Mouse (Mus musculus): ENCODE measurements around the gene Fhl2. TPM values are rescaled to one million over a fixed set of nuclear protein-coding genes. Genes with fewer than 3 reads are reported as not detected.

Gene Fhl2
- polyA plus RNA-seq, 1 experiment from 2014 or later = 26.2 TPM

DNA sequence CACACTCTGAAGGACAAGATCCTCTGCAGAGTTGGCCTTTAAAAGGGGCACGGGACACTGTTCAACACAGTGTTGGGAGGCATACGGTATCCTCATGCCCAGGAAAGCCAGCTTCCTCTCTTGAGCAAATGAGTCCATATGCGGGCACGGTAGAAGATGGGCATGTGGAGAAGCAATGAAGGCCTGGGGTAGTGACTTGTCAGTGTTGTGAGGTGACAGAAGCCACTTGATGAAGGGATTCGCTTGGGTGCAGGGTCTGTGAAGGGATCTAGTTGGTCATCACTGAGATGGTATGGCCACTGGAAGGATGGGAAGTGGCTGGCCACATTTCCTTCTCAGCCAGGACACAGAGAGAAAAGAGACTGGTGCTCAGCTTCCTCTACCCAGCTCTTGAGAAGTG lies 32.2 kb downstream of the Fhl2 start:
- Histone ChIP-seq H3K36me3 (ENCODE audit: control insufficient read depth, insufficient read depth, low read length) (no peaks in the 10 kb centered on the region), H3K27me3 (ENCODE audit: control insufficient read depth, insufficient read depth, low read depth, low read length) (no peaks in the 10 kb centered on the region), H3K27ac (ENCODE audit: low read length) (no peak overlapping the region), H3K4me2 (ENCODE audit: low read length) (no peak overlapping the region), H3K9ac (ENCODE audit: low read depth, low read length) (no peak overlapping the region), H3K4me3 (ENCODE audit: low read depth, low read length) (no peak overlapping the region), H3K4me1 (ENCODE audit: control insufficient read depth, insufficient read depth, low read length) (peaks cover 9% of the 10 kb centered on the region), H3K9me3 (replicated peaks; ENCODE audit: control insufficient read depth, low read length, poor library complexity, severe bottlenecking) (no peaks in the 10 kb centered on the region)
- 97% methylated on average over 5 of the region's 5 CpGs for WGBS
- ATAC-seq = no peak

DNA sequence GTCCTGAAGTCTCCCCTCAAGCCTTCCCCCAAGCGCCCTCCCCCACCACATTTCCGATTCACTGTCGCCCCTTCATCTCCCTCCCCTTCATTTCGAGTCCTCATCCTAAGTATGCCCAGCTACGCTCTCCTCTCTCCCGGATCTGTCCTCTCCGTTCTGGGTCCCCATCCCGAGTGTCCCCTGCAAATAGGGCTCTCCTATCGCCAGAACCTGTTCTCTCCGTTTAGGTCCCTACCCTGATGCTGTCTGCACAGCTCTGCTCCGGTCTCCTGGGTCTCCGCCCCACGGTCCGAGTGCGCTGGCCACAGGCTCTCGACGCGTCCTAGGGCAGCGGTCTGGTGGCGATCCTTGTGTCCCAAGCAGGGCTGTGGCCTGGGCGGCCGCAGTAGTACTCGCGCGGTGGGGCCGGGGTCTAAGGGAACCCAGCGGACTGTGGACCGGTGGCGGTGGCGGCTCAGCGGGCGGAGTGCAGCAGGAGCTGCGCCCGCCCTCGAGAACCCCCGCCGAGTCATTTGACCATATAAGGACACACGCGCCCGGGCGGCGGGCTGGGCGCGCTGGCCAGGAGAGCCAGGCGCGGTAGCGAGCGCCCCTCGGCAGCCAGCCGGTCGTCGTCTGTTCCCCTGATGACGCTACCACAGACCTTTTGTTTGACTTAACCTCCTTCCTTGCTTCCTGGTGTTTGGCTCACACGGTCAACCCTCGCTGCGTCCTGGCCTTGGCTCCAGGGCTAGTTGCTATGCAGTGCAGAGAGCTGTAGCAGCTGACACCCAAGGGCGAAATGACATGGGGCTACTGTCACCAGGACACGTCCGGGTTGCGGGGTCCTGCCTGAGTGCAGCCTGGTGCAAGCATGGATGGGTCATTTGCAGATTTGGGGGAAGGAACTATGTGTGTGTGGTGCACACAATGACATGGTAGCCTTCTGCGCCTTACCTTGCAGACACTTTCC lies 33.0 kb downstream of the Fhl2 start:
- Histone ChIP-seq H3K4me2 (ENCODE audit: low read length) (peak overlapping the region; percentile 83), H3K4me3 (ENCODE audit: low read depth, low read length) (peak overlapping the region; percentile 79), H3K27me3 (ENCODE audit: control insufficient read depth, insufficient read depth, low read depth, low read length) (no peaks in the 10 kb centered on the region), H3K27ac (ENCODE audit: low read length) (peak overlapping the region; percentile 72), H3K9me3 (replicated peaks; ENCODE audit: control insufficient read depth, low read length, poor library complexity, severe bottlenecking) (no peaks in the 10 kb centered on the region), H3K9ac (ENCODE audit: low read depth, low read length) (peak overlapping the region; percentile 86), H3K4me1 (ENCODE audit: control insufficient read depth, insufficient read depth, low read length) (peaks cover 9% of the 10 kb centered on the region), H3K36me3 (ENCODE audit: control insufficient read depth, insufficient read depth, low read length) (no peaks in the 10 kb centered on the region)
- peak; percentile 94 for ATAC-seq
- 5% methylated on average over 57 of the region's 61 CpGs for WGBS

DNA sequence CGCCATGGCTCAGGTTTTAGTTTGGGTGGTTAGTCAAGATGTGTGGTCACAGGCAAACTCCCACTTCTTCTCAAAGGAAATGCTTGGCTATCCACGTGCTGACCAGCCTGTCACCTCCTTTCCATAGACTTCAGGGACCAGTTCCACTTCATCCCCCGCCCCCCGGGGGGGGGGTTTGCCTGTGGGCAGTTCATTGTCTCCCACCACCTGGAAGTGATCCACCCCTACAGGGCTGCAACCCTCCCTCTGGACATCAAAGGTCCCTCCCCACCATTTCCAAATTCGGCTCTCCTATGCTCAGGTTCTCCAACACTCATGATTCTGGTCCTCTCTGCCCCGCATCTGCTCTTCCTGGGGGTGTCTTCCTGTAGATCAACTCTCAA lies 33.7 kb downstream of the Fhl2 start:
- Histone ChIP-seq H3K4me3 (ENCODE audit: low read depth, low read length) (peak overlapping the region; percentile 79), H3K27me3 (ENCODE audit: control insufficient read depth, insufficient read depth, low read depth, low read length) (no peaks in the 10 kb centered on the region), H3K36me3 (ENCODE audit: control insufficient read depth, insufficient read depth, low read length) (no peaks in the 10 kb centered on the region), H3K27ac (ENCODE audit: low read length) (peak overlapping the region; percentile 72), H3K9ac (ENCODE audit: low read depth, low read length) (peak overlapping the region; percentile 86), H3K4me1 (ENCODE audit: control insufficient read depth, insufficient read depth, low read length) (peaks cover 9% of the 10 kb centered on the region), H3K9me3 (replicated peaks; ENCODE audit: control insufficient read depth, low read length, poor library complexity, severe bottlenecking) (no peaks in the 10 kb centered on the region), H3K4me2 (ENCODE audit: low read length) (peak overlapping the region; percentile 83)
- 0% methylated on average over 5 of the region's 6 CpGs for WGBS
- peak; percentile 70 for ATAC-seq

DNA sequence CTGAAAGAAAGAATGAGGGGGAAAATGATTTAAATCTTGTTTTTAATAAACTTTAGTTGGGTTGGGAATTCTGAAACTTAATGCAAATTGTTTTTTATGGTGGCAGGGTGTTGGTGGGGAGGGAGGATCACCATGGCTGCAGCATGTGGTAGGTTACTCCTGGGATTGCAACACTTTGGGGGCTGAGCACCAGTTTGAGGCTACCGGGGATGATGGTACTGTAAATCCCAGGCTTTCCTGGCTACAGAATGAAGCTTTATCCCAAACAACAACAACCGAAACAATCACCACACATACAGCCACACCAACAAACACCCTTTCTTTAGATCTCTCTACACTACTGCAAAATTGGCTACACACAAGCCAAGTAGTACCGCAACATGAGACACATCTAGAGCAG lies 34.4 kb downstream of the Fhl2 start:
- Histone ChIP-seq H3K9me3 (replicated peaks; ENCODE audit: control insufficient read depth, low read length, poor library complexity, severe bottlenecking) (no peaks in the 10 kb centered on the region), H3K27ac (ENCODE audit: low read length) (no peak overlapping the region), H3K36me3 (ENCODE audit: control insufficient read depth, insufficient read depth, low read length) (no peaks in the 10 kb centered on the region), H3K4me3 (ENCODE audit: low read depth, low read length) (0 out of 2 replicates have a peak overlapping the region, but pooled peaks have one; percentile 79), H3K27me3 (ENCODE audit: control insufficient read depth, insufficient read depth, low read depth, low read length) (no peaks in the 10 kb centered on the region), H3K4me2 (ENCODE audit: low read length) (peak overlapping the region; percentile 83), H3K9ac (ENCODE audit: low read depth, low read length) (no peak overlapping the region), H3K4me1 (ENCODE audit: control insufficient read depth, insufficient read depth, low read length) (peaks cover 9% of the 10 kb centered on the region)
- WGBS = 92% methylated on average over 3 of the region's 3 CpGs
- no peak for ATAC-seq

DNA sequence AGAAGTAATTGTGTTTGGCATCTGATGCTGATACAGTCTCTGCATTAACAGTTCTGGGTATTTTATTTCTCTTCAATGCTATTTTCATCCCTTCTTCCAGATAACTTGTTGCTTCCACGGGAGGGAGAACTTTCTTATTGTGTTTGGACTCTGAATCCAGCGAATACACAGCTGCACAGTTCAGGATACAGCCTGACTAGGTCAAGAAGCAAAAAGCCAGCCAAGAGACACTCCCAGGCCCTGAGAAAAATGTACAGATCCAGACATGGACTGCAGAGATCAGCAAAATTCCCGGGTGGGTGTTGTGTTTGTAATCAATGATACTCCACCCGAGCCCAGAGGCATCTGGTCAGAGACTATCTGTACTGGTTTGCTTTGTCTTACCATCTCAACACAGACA lies 37.4 kb downstream of the Fhl2 start:
- Histone ChIP-seq H3K4me1 (ENCODE audit: control insufficient read depth, insufficient read depth, low read length) (peaks cover 9% of the 10 kb centered on the region), H3K9ac (ENCODE audit: low read depth, low read length) (no peak overlapping the region), H3K27ac (ENCODE audit: low read length) (no peak overlapping the region), H3K9me3 (replicated peaks; ENCODE audit: control insufficient read depth, low read length, poor library complexity, severe bottlenecking) (no peaks in the 10 kb centered on the region), H3K4me3 (ENCODE audit: low read depth, low read length) (no peak overlapping the region), H3K36me3 (ENCODE audit: control insufficient read depth, insufficient read depth, low read length) (no peaks in the 10 kb centered on the region), H3K27me3 (ENCODE audit: control insufficient read depth, insufficient read depth, low read depth, low read length) (no peaks in the 10 kb centered on the region), H3K4me2 (ENCODE audit: low read length) (no peak overlapping the region)
- WGBS = 75% methylated on average over 4 of the region's 4 CpGs
- no peak for ATAC-seq

DNA sequence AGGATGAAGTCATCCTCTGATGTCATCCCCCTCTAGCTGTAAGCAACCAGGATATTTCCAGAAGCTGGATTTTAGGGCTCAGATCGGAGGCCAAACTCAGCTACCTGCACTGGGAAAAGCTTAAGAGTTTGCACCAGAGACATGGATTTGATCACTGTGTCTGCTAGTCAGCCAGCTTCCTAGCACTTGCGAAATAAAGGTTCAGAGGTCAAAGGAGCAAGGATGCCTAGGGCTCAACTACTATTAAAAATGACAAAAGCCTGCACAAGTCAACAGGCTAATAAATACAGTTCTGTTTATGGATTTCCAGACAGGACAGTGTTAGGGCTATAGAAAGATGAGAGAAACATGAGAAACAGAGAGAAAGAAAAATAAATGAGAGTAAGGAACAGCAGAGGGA lies 38.9 kb downstream of the Fhl2 start:
- H3K27me3 ChIP-seq (ENCODE audit: control insufficient read depth, insufficient read depth, low read depth, low read length) = no peaks in the 10 kb centered on the region
- WGBS = 90% methylated on average over 2 of the region's 2 CpGs
- H3K4me3 ChIP-seq (ENCODE audit: low read depth, low read length) = no peak overlapping the region
- no peak overlapping the region for H3K9ac ChIP-seq (ENCODE audit: low read depth, low read length)
- no peak overlapping the region for H3K27ac ChIP-seq (ENCODE audit: low read length)
- H3K4me2 ChIP-seq (ENCODE audit: low read length) = no peak overlapping the region
- no peaks in the 10 kb centered on the region for H3K9me3 ChIP-seq (replicated peaks; ENCODE audit: control insufficient read depth, low read length, poor library complexity, severe bottlenecking)
- peaks cover under 1% of the 10 kb centered on the region; the same call in 1 of the 2 replicates for H3K36me3 ChIP-seq (ENCODE audit: control insufficient read depth, insufficient read depth, low read length)
- H3K4me1 ChIP-seq (ENCODE audit: control insufficient read depth, insufficient read depth, low read length) = peaks cover 5% of the 10 kb centered on the region; the same call in 1 of the 2 replicates
- no peak for ATAC-seq

DNA sequence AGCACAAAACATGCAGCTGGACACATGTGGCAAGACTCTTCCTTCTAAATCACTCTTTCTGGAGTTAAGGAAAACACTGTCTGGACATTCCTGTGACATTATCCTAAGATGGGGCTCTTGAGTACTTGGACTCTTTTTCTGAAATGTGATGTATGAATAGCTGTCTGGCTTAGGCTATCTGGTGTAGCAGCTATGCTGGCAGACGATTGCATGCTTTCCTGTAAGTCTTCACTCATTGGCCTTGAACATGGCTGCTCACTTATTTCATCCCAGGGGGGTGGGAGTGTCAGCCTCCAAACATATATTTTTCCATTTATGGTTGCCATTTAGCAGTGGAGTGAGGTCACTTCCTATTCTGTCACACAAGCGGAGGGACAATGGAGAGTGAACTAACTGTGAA lies 42.3 kb downstream of the Fhl2 start:
- Histone ChIP-seq H3K4me2 (ENCODE audit: low read length) (no peak overlapping the region), H3K4me3 (ENCODE audit: low read depth, low read length) (no peak overlapping the region), H3K4me1 (ENCODE audit: control insufficient read depth, insufficient read depth, low read length) (no peaks in the 10 kb centered on the region), H3K9me3 (replicated peaks; ENCODE audit: control insufficient read depth, low read length, poor library complexity, severe bottlenecking) (no peaks in the 10 kb centered on the region), H3K9ac (ENCODE audit: low read depth, low read length) (no peak overlapping the region), H3K27me3 (ENCODE audit: control insufficient read depth, insufficient read depth, low read depth, low read length) (no peaks in the 10 kb centered on the region), H3K27ac (ENCODE audit: low read length) (no peak overlapping the region), H3K36me3 (ENCODE audit: control insufficient read depth, insufficient read depth, low read length) (peaks cover 2% of the 10 kb centered on the region; the same call in 1 of the 2 replicates)
- no peak for ATAC-seq
- 87% methylated on average over 2 of the region's 2 CpGs for WGBS

DNA sequence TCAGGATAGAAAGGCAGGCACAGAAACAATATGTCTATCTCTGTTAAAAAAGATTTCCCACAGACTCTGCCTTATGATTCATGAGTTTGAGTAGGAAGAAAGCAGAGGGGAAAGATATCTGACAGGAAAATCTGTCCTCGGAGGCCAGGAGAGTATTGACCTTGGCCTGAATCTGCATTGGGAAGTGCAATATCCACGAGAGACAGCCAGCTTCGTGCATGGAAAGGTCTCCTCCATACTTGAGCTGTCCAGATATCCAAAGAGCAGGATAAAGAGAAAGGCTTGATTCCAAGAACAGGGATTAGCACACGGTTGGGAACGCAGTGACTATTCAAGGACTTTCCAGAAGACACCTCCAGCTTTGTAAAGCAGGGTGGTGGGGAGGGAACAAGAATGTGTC lies 43.2 kb downstream of the Fhl2 start:
- peaks cover 2% of the 10 kb centered on the region; the same call in 1 of the 2 replicates for H3K36me3 ChIP-seq (ENCODE audit: control insufficient read depth, insufficient read depth, low read length)
- no peak for ATAC-seq
- WGBS = 72% methylated on average over 5 of the region's 5 CpGs
- H3K27ac ChIP-seq (ENCODE audit: low read length) = no peak overlapping the region
- H3K4me2 ChIP-seq (ENCODE audit: low read length) = no peak overlapping the region
- H3K4me3 ChIP-seq (ENCODE audit: low read depth, low read length) = no peak overlapping the region
- H3K9me3 ChIP-seq (replicated peaks; ENCODE audit: control insufficient read depth, low read length, poor library complexity, severe bottlenecking) = no peaks in the 10 kb centered on the region
- H3K9ac ChIP-seq (ENCODE audit: low read depth, low read length) = no peak overlapping the region
- no peaks in the 10 kb centered on the region for H3K27me3 ChIP-seq (ENCODE audit: control insufficient read depth, insufficient read depth, low read depth, low read length)
- H3K4me1 ChIP-seq (ENCODE audit: control insufficient read depth, insufficient read depth, low read length) = no peaks in the 10 kb centered on the region

DNA sequence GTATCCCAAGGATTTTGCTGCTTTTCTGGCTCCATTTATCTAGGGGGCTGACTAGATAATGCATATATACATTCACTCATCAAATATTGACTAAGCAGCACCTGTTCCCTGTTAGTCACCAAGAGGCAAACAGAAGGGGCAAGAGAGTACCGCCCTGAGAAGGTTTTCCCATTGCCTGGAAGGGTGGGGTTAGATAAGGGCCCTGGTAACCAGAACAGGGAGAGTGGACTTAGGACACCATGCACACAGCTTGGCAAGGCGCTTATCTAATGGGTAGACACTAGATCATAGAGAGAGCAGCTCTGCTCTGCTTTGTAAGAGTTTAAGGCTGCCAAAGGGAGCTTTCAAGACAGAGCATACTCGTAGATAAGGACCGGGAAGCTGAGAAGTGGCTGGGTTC lies 44.2 kb downstream of the Fhl2 start:
- no peak overlapping the region for H3K4me2 ChIP-seq (ENCODE audit: low read length)
- H3K4me3 ChIP-seq (ENCODE audit: low read depth, low read length) = no peak overlapping the region
- no peaks in the 10 kb centered on the region for H3K9me3 ChIP-seq (replicated peaks; ENCODE audit: control insufficient read depth, low read length, poor library complexity, severe bottlenecking)
- H3K36me3 ChIP-seq (ENCODE audit: control insufficient read depth, insufficient read depth, low read length) = peaks cover 2% of the 10 kb centered on the region; the same call in 1 of the 2 replicates
- H3K9ac ChIP-seq (ENCODE audit: low read depth, low read length) = no peak overlapping the region
- H3K27me3 ChIP-seq (ENCODE audit: control insufficient read depth, insufficient read depth, low read depth, low read length) = no peaks in the 10 kb centered on the region
- 91% methylated on average over 4 of the region's 4 CpGs for WGBS
- no peaks in the 10 kb centered on the region for H3K4me1 ChIP-seq (ENCODE audit: control insufficient read depth, insufficient read depth, low read length)
- ATAC-seq = no peak
- H3K27ac ChIP-seq (ENCODE audit: low read length) = no peak overlapping the region

Data from midbrain, embryonic 16.5 days (tissue).